Comparison of ENCODE assay signal across 22 mouse cellular contexts in genomic region chr4:32836071-32836470, GRCm38 (mm10). TPM values are rescaled to one million over a fixed set of nuclear protein-coding genes. Genes with fewer than 3 reads are reported as not detected.
DNase-seq lines count a peak whose midpoint lies in the region; ATAC-seq and TF ChIP-seq lines count a peak whose summit lies in the region.
"Had no signal": no experiment of that assay in that cellular context is flagged by ENCODE, and none has a peak within 500 bp of the region (broad histone marks: within the 10 kb centered on the region; RNA-seq: fewer than 3 reads in every experiment).

No protein-coding gene starts in this region.

- no peak overlapping the region for H3K9ac ChIP-seq in hindbrain, postnatal 0 days (replicated peaks; ENCODE audit: low read length)
- H3K9ac ChIP-seq: embryonic facial prominence, embryonic 15.5 days; liver, embryonic 15.5 days; lung, embryonic 15.5 days; neural tube, embryonic 15.5 days had no signal

- H3K36me3 ChIP-seq in hindbrain, postnatal 0 days (ENCODE audit: insufficient read depth, low read length) = no peaks in the 10 kb centered on the region
- peaks cover 10% of the 10 kb centered on the region for H3K36me3 ChIP-seq in hindbrain, embryonic 10.5 days
- H3K36me3 ChIP-seq: embryonic facial prominence, embryonic 15.5 days; liver, embryonic 15.5 days; lung, embryonic 15.5 days; neural tube, embryonic 15.5 days had no signal

- no peak for TF ChIP-seq CTCF in hindbrain, postnatal 0 days (IDR thresholded peaks at IDR 0.05; ENCODE audit: low read depth)
- TF ChIP-seq CTCF in cerebellum, adult 2 months (IDR thresholded peaks at IDR 0.05; ENCODE audit: borderline replicate concordance, insufficient read depth, low read depth, low read length) = no peak

- peaks cover 4% of the 10 kb centered on the region; the same call in 1 of the 2 replicates for H3K4me1 ChIP-seq in hindbrain, postnatal 0 days (ENCODE audit: insufficient read depth, low read length)
- H3K4me1 ChIP-seq in hindbrain, embryonic 10.5 days (replicated peaks) = peaks cover 9% of the 10 kb centered on the region
- H3K4me1 ChIP-seq in cerebellum, adult 2 months (ENCODE audit: control insufficient read depth, insufficient read depth, low read length) = peaks cover 7% of the 10 kb centered on the region
- H3K4me1 ChIP-seq: embryonic facial prominence, embryonic 15.5 days; liver, embryonic 15.5 days; lung, embryonic 15.5 days; neural tube, embryonic 15.5 days had no signal

- DNase-seq in cerebellum, adult 11 months = peak; percentile 16
- peak; percentile 65 for DNase-seq in hindbrain, postnatal 0 days (ENCODE audit: low spot score)
- no peak for DNase-seq in hindbrain, embryonic 10.5 days (ENCODE audit: low spot score)
- DNase-seq in cerebellum, adult 2 months = peak; percentile 34 to 60
- peak; percentile 25 to 27 for DNase-seq in cerebellum, postnatal 36 days
- DNase-seq in gastrocnemius, adult 18-20 months (ENCODE audit: low spot score) = no peak
- DNase-seq: adrenal gland, postnatal 25 days; gastrocnemius, postnatal 10 days; kidney, adult 18-20 months; kidney, postnatal 4 days; layer of hippocampus, adult 9-11 months; liver; lung, postnatal 4 days; right cerebral cortex, adult 18-20 months; right cerebral cortex, postnatal 4 days; thymus, postnatal 25 days had no signal

- no peak overlapping the region for H3K27ac ChIP-seq in hindbrain, postnatal 0 days
- H3K27ac ChIP-seq in hindbrain, embryonic 10.5 days = no peak overlapping the region
- H3K27ac ChIP-seq in cerebellum, adult 2 months (ENCODE audit: insufficient read depth, low read length) = no peak overlapping the region
- H3K27ac ChIP-seq: embryonic facial prominence, embryonic 15.5 days; heart, embryonic 10.5 days; liver, embryonic 15.5 days; lung, embryonic 15.5 days; neural tube, embryonic 15.5 days had no signal

- H3K4me2 ChIP-seq in hindbrain, postnatal 0 days (ENCODE audit: low read depth, low read length) = no peak overlapping the region
- H3K4me2 ChIP-seq: embryonic facial prominence, embryonic 15.5 days; liver, embryonic 15.5 days; lung, embryonic 15.5 days; neural tube, embryonic 15.5 days had no signal

- WGBS in hindbrain, postnatal 0 days = 57% methylated on average over 9 of the region's 9 CpGs
- 91% methylated on average over 9 of the region's 9 CpGs for WGBS in hindbrain, embryonic 10.5 days
- WGBS in cerebellum, adult 2 months = 10% methylated on average over 9 of the region's 9 CpGs

- no peak for ATAC-seq in cerebellum, adult (ENCODE audit: insufficient number of reproducible peaks, low FRiP score, low TSS enrichment)
- ATAC-seq in hindbrain, postnatal 0 days = no peak

- H3K27me3 ChIP-seq in hindbrain, postnatal 0 days (ENCODE audit: insufficient read depth, low read length) = no peaks in the 10 kb centered on the region
- no peaks in the 10 kb centered on the region for H3K27me3 ChIP-seq in hindbrain, embryonic 10.5 days (ENCODE audit: insufficient read depth, poor library complexity, severe bottlenecking)
- H3K27me3 ChIP-seq in cerebellum, adult 2 months (ENCODE audit: control insufficient read depth, insufficient read depth, low read length) = no peaks in the 10 kb centered on the region
- H3K27me3 ChIP-seq: embryonic facial prominence, embryonic 15.5 days; liver, embryonic 15.5 days; lung, embryonic 15.5 days; neural tube, embryonic 15.5 days had no signal

- H3K9me3 ChIP-seq in hindbrain, postnatal 0 days (ENCODE audit: low read length) = no peaks in the 10 kb centered on the region
- no peaks in the 10 kb centered on the region for H3K9me3 ChIP-seq in hindbrain, embryonic 10.5 days
- H3K9me3 ChIP-seq: embryonic facial prominence, embryonic 15.5 days; heart, embryonic 10.5 days; liver, embryonic 15.5 days; lung, embryonic 15.5 days; neural tube, embryonic 15.5 days had no signal

- TF ChIP-seq POLR2A in cerebellum, adult 2 months (IDR thresholded peaks at IDR 0.05; ENCODE audit: borderline replicate concordance, insufficient read depth, low read length) = no peak

- H3K4me3 ChIP-seq in hindbrain, postnatal 0 days (ENCODE audit: low read length) = no peak overlapping the region
- no peak overlapping the region for H3K4me3 ChIP-seq in hindbrain, embryonic 10.5 days
- no peak overlapping the region for H3K4me3 ChIP-seq in cerebellum, adult 2 months (replicated peaks; ENCODE audit: insufficient read depth, low read depth, low read length)
- H3K4me3 ChIP-seq: embryonic facial prominence, embryonic 15.5 days; heart, embryonic 10.5 days; liver, embryonic 15.5 days; lung, embryonic 15.5 days; neural tube, embryonic 15.5 days had no signal

RNA-seq across cellular contexts. Expression of gene Lyrm2, which starts 36.0 kb away (rescaled TPM):
- 31.9 and 33.1 TPM in 2 replicates for total RNA-seq in hindbrain, postnatal 0 days (2014; rRNA removed)
- polyA plus RNA-seq in hindbrain, postnatal 0 days (2015; fragmentation: Nextera tagmentation; extraction: Ambion mirVana) = 114 and 118 TPM in 2 replicates
- polyA plus RNA-seq in hindbrain, embryonic 10.5 days (2016; fragmentation: Nextera tagmentation; extraction: Ambion mirVana) = 115 and 142 TPM in 2 replicates
- 41.6 and 49.6 TPM in 2 replicates for polyA plus RNA-seq in cerebellum, adult 2 months (2012; rRNA removed)
- total RNA-seq in gastrocnemius, adult 18-20 months (2021) = 10 to 100 TPM; 23.0 to 24.9 TPM

Comparison
In these comparisons a context has a peak if more than half of its experiments do, and no peak if none do; other contexts are left out.
1. DNase-seq: peak in cerebellum, adult 11 months (single experiment), hindbrain, postnatal 0 days (single experiment), cerebellum, adult 2 months (2 of 2) and cerebellum, postnatal 36 days (2 of 2); none in hindbrain, embryonic 10.5 days (single experiment) and gastrocnemius, adult 18-20 months (single experiment).